Mouse (Mus musculus) NIH3T3 (cell line): ENCODE results near the gene Lrrc66.

Experiments
- DNase-seq: peaks from one replicate; pipeline ENCODE4 v3.0.0-alpha.2; 2012; ENCODE audit warnings: low read depth

The Lrrc66 gene

GRCm38 (mm10) chr5:73556733-73557425 lies 75.4 kb downstream of the Lrrc66 start:
- DNase-seq, result no peak
